Mouse (Mus musculus) E14TG2a.4 (cell line): ENCODE measurements around the gene Krtap2-4.

Experiments
- CTCF ChIP-seq: conservative IDR thresholded peaks from 2 replicates; pipeline ENCODE4 v1.5.1; 2014; ENCODE audit warnings: low read length
- POU5F1 ChIP-seq: IDR thresholded peaks from 2 replicates; pipeline ENCODE4 v1.6.1; 2014; ENCODE audit warnings: low read length, borderline replicate concordance

DNA sequence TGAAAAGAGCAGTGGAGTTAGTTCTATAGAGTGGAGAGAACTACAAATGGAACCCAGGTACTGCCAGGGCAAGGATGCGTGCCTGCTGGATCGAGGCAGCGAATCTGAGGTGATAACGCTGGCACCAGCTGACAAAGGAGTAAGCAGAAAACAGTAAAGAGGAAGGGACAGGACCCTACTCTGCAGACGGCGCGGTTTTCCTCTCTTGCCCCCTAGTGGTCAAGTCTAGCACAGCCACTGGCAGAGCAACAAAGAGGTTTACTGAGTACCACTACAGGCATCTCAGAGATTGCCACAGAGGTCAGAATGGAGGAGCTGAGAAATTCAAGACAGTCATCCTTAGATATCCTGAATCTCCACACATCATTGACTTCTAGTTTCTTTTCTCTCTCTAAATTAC lies 40.5 kb downstream of the Krtap2-4 start:
- TF ChIP-seq POU5F1 (no peak), CTCF (peak; percentile 87)
